Mouse (Mus musculus) mouse trophoblast stem cell (cell line): ENCODE results near the gene Rbm18.
"Not testable (repeated sequence)": the region's sequence is repeated elsewhere in the genome, so short reads cannot be mapped to it uniquely, and the experiment has no call there.

ENCODE experiments used
- in situ Hi-C, 2 experiments: fragments of 300-500 bp; cut with MseI, MboI; formaldehyde crosslinking; loops; 2 replicates in 1 of 2; 3 replicates in 1 of 2; pipeline ENCODE4 v1.15.1; 2025

Gene Rbm18

GRCm38 (mm10) chr2:36136300-36136941 lies at the start of gene Rbm18, which contains the start of gene Mrrf:
Gene Rbm18 (minus strand): TSS chr2:36136773.
Gene Mrrf (plus strand): TSS chr2:36136389.
- in situ Hi-C loops, result no loop called here

GRCm38 (mm10) chr2:36184876-36185275 lies 48.3 kb upstream of the Rbm18 start:
- in situ Hi-C loops, result no loop called here

GRCm38 (mm10) chr2:36184192-36184591 lies 47.6 kb upstream of the Rbm18 start:
- in situ Hi-C loops, result no loop called here

- in situ Hi-C loops, result no loop called here
Measured at GRCm38 (mm10) chr2:36183278-36183677, 46.7 kb upstream of the Rbm18 start.

GRCm38 (mm10) chr2:36181587-36182368 lies 45.2 kb upstream of the Rbm18 start:
- in situ Hi-C loops, result not testable (repeated sequence)

GRCm38 (mm10) chr2:36179487-36179886 lies 42.9 kb upstream of the Rbm18 start:
- in situ Hi-C loops, result no loop called here

GRCm38 (mm10) chr2:36172574-36172973 lies 36.0 kb upstream of the Rbm18 start:
- in situ Hi-C loops, result no loop called here

GRCm38 (mm10) chr2:36172136-36172535 lies 35.6 kb upstream of the Rbm18 start:
- in situ Hi-C loops, result no loop called here

- in situ Hi-C loops, result no loop called here
Measured at GRCm38 (mm10) chr2:36169176-36169575, 32.6 kb upstream of the Rbm18 start.

- in situ Hi-C loops, result no loop called here
Measured at GRCm38 (mm10) chr2:36167990-36168618, 31.5 kb upstream of the Rbm18 start.

GRCm38 (mm10) chr2:36159336-36159735 lies 22.8 kb upstream of the Rbm18 start:
- in situ Hi-C loops, result no loop called here

GRCm38 (mm10) chr2:36157461-36157860 lies 20.9 kb upstream of the Rbm18 start:
- in situ Hi-C loops, result no loop called here

- in situ Hi-C loops, result not testable (repeated sequence)
Measured at GRCm38 (mm10) chr2:36152401-36152800, 15.8 kb upstream of the Rbm18 start.

- in situ Hi-C loops, result no loop called here
Measured at GRCm38 (mm10) chr2:36148876-36149365, 12.3 kb upstream of the Rbm18 start.

- in situ Hi-C loops, result no loop called here
Measured at GRCm38 (mm10) chr2:36139096-36139495, 2.5 kb upstream of the Rbm18 start.

GRCm38 (mm10) chr2:36135887-36136286 lies 686 bp downstream of the Rbm18 start:
- in situ Hi-C loops, result no loop called here

GRCm38 (mm10) chr2:36129051-36129450 lies 7.5 kb downstream of the Rbm18 start:
- in situ Hi-C loops, result no loop called here

- in situ Hi-C loops, result no loop called here
Measured at GRCm38 (mm10) chr2:36127973-36128372, 8.6 kb downstream of the Rbm18 start.

- in situ Hi-C loops, result no loop called here
Measured at GRCm38 (mm10) chr2:36126795-36127429, 9.7 kb downstream of the Rbm18 start.

GRCm38 (mm10) chr2:36112632-36113031 lies 23.9 kb downstream of the Rbm18 start:
- in situ Hi-C loops, result no loop called here

GRCm38 (mm10) chr2:36108615-36109014 lies 28.0 kb downstream of the Rbm18 start:
- in situ Hi-C loops, result no loop called here
